Comparison of ENCODE assay signal across 16 mouse cellular contexts in the genomic region with DNA sequence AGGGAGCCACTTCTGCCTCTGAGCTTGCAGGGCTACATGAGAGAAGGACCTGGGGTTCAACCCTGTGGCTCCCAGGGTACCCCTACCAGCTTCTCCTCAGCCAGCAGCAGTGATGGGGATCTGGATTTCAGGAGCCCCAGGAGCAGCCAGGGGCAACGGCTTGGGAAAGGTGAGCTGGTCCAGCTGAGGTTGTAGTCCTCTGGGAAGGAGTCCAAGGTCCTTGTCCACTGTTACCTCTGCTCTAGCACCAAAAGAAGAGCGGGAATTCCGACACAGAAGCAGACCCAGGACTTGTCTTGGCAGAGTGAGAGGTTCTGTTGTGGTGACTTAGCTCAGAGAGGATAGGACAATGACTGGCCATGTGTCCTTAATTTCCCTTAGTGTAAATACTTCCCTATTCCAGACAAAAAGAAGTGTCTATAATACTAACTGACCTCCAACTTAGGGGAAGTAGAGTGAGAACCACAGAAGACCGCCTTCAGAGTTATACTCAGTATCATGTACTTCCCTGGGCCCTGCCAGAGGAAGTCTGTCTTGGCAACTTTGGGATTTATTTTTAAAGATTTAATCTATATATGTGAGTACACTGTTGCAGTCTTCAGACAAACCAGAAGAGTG. TPM values are rescaled to one million over a fixed set of nuclear protein-coding genes. Genes with fewer than 3 reads are reported as not detected.
DNase-seq lines count a peak whose midpoint lies in the region; ATAC-seq and TF ChIP-seq lines count a peak whose summit lies in the region.
"Had no signal": no experiment of that assay in that cellular context is flagged by ENCODE, and none has a peak within 500 bp of the region (broad histone marks: within the 10 kb centered on the region; RNA-seq: fewer than 3 reads in every experiment).

No protein-coding gene starts in this region.

- no peaks in the 10 kb centered on the region for H3K27me3 ChIP-seq in liver, adult 2 months (ENCODE audit: control insufficient read depth, insufficient read depth, low read length)
- no peaks in the 10 kb centered on the region for H3K27me3 ChIP-seq in liver, embryonic 12.5 days (replicated peaks)
- no peaks in the 10 kb centered on the region for H3K27me3 ChIP-seq in embryonic facial prominence, embryonic 10.5 days (replicated peaks; ENCODE audit: low read depth, poor library complexity, severe bottlenecking)
- H3K27me3 ChIP-seq: embryonic facial prominence, embryonic 12.5 days; forebrain, embryonic 15.5 days; hindbrain, embryonic 13.5 days; liver, embryonic 13.5 days; neural tube, embryonic 12.5 days; stomach, embryonic 15.5 days had no signal

- H3K27ac ChIP-seq in gastrocnemius, adult 2 months, result peak overlapping the region; percentile 91
- no peak overlapping the region for H3K27ac ChIP-seq in liver, adult 2 months (replicated peaks; ENCODE audit: insufficient read depth, low read depth, low read length)
- H3K27ac ChIP-seq in liver, embryonic 12.5 days, result no peak overlapping the region
- H3K27ac ChIP-seq in embryonic facial prominence, embryonic 10.5 days (replicated peaks), result no peak overlapping the region
- H3K27ac ChIP-seq: embryonic facial prominence, embryonic 12.5 days; forebrain, embryonic 15.5 days; hindbrain, embryonic 13.5 days; liver, embryonic 13.5 days; neural tube, embryonic 12.5 days; stomach, embryonic 15.5 days had no signal

- no peak for ATAC-seq in liver, embryonic 12.5 days
- peak; percentile 49 for ATAC-seq in megakaryocyte, adult 5-6 weeks (ENCODE audit: poor library complexity, severe bottlenecking)
- ATAC-seq: forebrain, embryonic 15.5 days had no signal

- no peak for TF ChIP-seq CTCF in gastrocnemius, adult 2 months (IDR thresholded peaks at IDR 0.05)
- no peak for TF ChIP-seq CTCF in liver, adult 2 months (IDR thresholded peaks at IDR 0.05; ENCODE audit: low read depth, low read length)

- no peak overlapping the region for H3K4me2 ChIP-seq in liver, embryonic 12.5 days
- H3K4me2 ChIP-seq: embryonic facial prominence, embryonic 12.5 days; forebrain, embryonic 15.5 days; hindbrain, embryonic 13.5 days; liver, embryonic 13.5 days; neural tube, embryonic 12.5 days; stomach, embryonic 15.5 days had no signal

- H3K9me3 ChIP-seq in liver, embryonic 12.5 days (replicated peaks), result no peaks in the 10 kb centered on the region
- H3K9me3 ChIP-seq in embryonic facial prominence, embryonic 10.5 days, result no peaks in the 10 kb centered on the region
- H3K9me3 ChIP-seq: embryonic facial prominence, embryonic 12.5 days; forebrain, embryonic 15.5 days; hindbrain, embryonic 13.5 days; liver, embryonic 13.5 days; neural tube, embryonic 12.5 days; stomach, embryonic 15.5 days had no signal

- 39% methylated on average over 4 of the region's 4 CpGs for WGBS in liver, adult 2 months
- WGBS in liver, embryonic 12.5 days (ENCODE audit: insufficient replicate concordance), result 77% methylated on average over 4 of the region's 4 CpGs
- 93% methylated on average over 4 of the region's 4 CpGs for WGBS in embryonic facial prominence, embryonic 10.5 days

- H3K4me1 ChIP-seq in liver, adult 2 months (ENCODE audit: control insufficient read depth, insufficient read depth, low read length), result peaks cover 7% of the 10 kb centered on the region
- H3K4me1 ChIP-seq in liver, embryonic 12.5 days, result no peaks in the 10 kb centered on the region
- H3K4me1 ChIP-seq in embryonic facial prominence, embryonic 10.5 days, result no peaks in the 10 kb centered on the region
- H3K4me1 ChIP-seq: embryonic facial prominence, embryonic 12.5 days; forebrain, embryonic 15.5 days; hindbrain, embryonic 13.5 days; liver, embryonic 13.5 days; neural tube, embryonic 12.5 days; stomach, embryonic 15.5 days had no signal

- no peak overlapping the region for H3K4me3 ChIP-seq in gastrocnemius, adult 2 months
- no peak overlapping the region for H3K4me3 ChIP-seq in liver, adult 2 months (ENCODE audit: insufficient read depth, low read depth, low read length)
- H3K4me3 ChIP-seq in liver, embryonic 12.5 days, result no peak overlapping the region
- H3K4me3 ChIP-seq in embryonic facial prominence, embryonic 10.5 days, result no peak overlapping the region
- H3K4me3 ChIP-seq: embryonic facial prominence, embryonic 12.5 days; forebrain, embryonic 15.5 days; hindbrain, embryonic 13.5 days; liver, embryonic 13.5 days; neural tube, embryonic 12.5 days; stomach, embryonic 15.5 days had no signal

- no peak overlapping the region for H3K9ac ChIP-seq in liver, adult 2 months (ENCODE audit: low read depth, low read length)
- no peak overlapping the region for H3K9ac ChIP-seq in liver, embryonic 12.5 days
- H3K9ac ChIP-seq: embryonic facial prominence, embryonic 12.5 days; forebrain, embryonic 15.5 days; hindbrain, embryonic 13.5 days; liver, embryonic 13.5 days; neural tube, embryonic 12.5 days; stomach, embryonic 15.5 days had no signal

- peak; percentile 14 for DNase-seq in gastrocnemius, adult 2 months
- DNase-seq in gastrocnemius, postnatal 36 days, result no peak
- peak; percentile 46 for DNase-seq in liver, adult 2 months (ENCODE audit: extremely low read depth, low read depth, low spot score)
- peak; percentile 3 for DNase-seq in embryonic facial prominence, embryonic 10.5 days (ENCODE audit: low spot score)
- DNase-seq in embryo, embryonic 10 days (ENCODE audit: low spot score), result no peak
- DNase-seq: liver, embryonic 13.5 days; lung, postnatal 10 days; right cerebral cortex, postnatal 14 days; thymus, postnatal 14 days had no signal

- TF ChIP-seq POLR2A in liver, adult 2 months (IDR thresholded peaks at IDR 0.05; ENCODE audit: extremely low read depth, insufficient read depth, low read length), result no peak

- H3K36me3 ChIP-seq in liver, adult 2 months (ENCODE audit: control insufficient read depth, insufficient read depth, low read length), result peaks cover 6% of the 10 kb centered on the region
- H3K36me3 ChIP-seq in liver, embryonic 12.5 days, result peaks cover 79% of the 10 kb centered on the region
- peaks cover 100% of the 10 kb centered on the region for H3K36me3 ChIP-seq in embryonic facial prominence, embryonic 10.5 days (replicated peaks)

- no peaks in the 10 kb centered on the region for H3K79me2 ChIP-seq in liver, adult 2 months (ENCODE audit: control insufficient read depth, insufficient read depth, low read length)

- intact Hi-C loops in gastrocnemius, adult 2 months (cut with DNase I), result no loop called here
- intact Hi-C loops in gastrocnemius, postnatal 36 days (cut with DNase I), result no loop called here

RNA-seq across cellular contexts. Expression of a gene that starts 14.4 kb away (rescaled TPM):
- total RNA-seq in gastrocnemius, adult 2 months (2021), result 10 to 100 TPM; 18.7 to 21.0 TPM
- total RNA-seq in gastrocnemius, postnatal 36 days (2021), result 10 to 100 TPM; 13.7 to 16.2 TPM
- 5.2 and 6.1 TPM in 2 replicates for total RNA-seq in liver, adult 2 months (2014; rRNA removed)
- 6.6 and 9.2 TPM in 2 replicates for polyA plus RNA-seq in liver, adult 2 months (2012; rRNA removed)
- 3.9 and 4.1 TPM in 2 replicates for polyA plus RNA-seq in liver, embryonic 12.5 days (2016; fragmentation: Nextera tagmentation; extraction: Ambion mirVana)
- polyA plus RNA-seq in embryonic facial prominence, embryonic 10.5 days (2016; fragmentation: Nextera tagmentation; extraction: Ambion mirVana), result 25.4 and 26.5 TPM in 2 replicates
- 0.67 and 1.1 TPM in 2 replicates for total RNA-seq in megakaryocyte, adult 5-6 weeks (2015)
- 1.2 and 1.9 TPM in 2 replicates for total RNA-seq in megakaryocyte, adult 5-6 weeks (2017)

RNA-seq across cellular contexts. Expression of a gene that starts 35.8 kb away (rescaled TPM):
- 10 to 100 TPM; 45.4 to 52.3 TPM for total RNA-seq in gastrocnemius, adult 2 months (2021)
- 10 to 100 TPM; 38.3 to 42.4 TPM for total RNA-seq in gastrocnemius, postnatal 36 days (2021)
- 13.9 and 15.9 TPM in 2 replicates for total RNA-seq in liver, adult 2 months (2014; rRNA removed)
- 23.0 and 25.7 TPM in 2 replicates for polyA plus RNA-seq in liver, adult 2 months (2012; rRNA removed)
- 2.9 and 3.9 TPM in 2 replicates for polyA plus RNA-seq in liver, embryonic 12.5 days (2016; fragmentation: Nextera tagmentation; extraction: Ambion mirVana)
- 12.8 and 16.8 TPM in 2 replicates for polyA plus RNA-seq in embryonic facial prominence, embryonic 10.5 days (2016; fragmentation: Nextera tagmentation; extraction: Ambion mirVana)
- total RNA-seq in megakaryocyte, adult 5-6 weeks (2015), result 23.7 and 28.7 TPM in 2 replicates
- 7.4 and 9.0 TPM in 2 replicates for total RNA-seq in megakaryocyte, adult 5-6 weeks (2017)

RNA-seq across cellular contexts. Expression of a gene that starts 38.2 kb away (rescaled TPM):
- total RNA-seq in gastrocnemius, adult 2 months (2021), result under 1 TPM; 0.50 to 0.69 TPM
- under 1 TPM; 0.39 to 0.54 TPM for total RNA-seq in gastrocnemius, postnatal 36 days (2021)
- total RNA-seq in liver, adult 2 months (2014; rRNA removed), result 0.47 and 0.83 TPM in 2 replicates
- polyA plus RNA-seq in liver, adult 2 months (2012; rRNA removed), result 1.5 and 2.0 TPM in 2 replicates
- polyA plus RNA-seq in liver, embryonic 12.5 days (2016; fragmentation: Nextera tagmentation; extraction: Ambion mirVana), result 0.04 TPM in 1 of 2 replicates, not detected in the other
- polyA plus RNA-seq in embryonic facial prominence, embryonic 10.5 days (2016; fragmentation: Nextera tagmentation; extraction: Ambion mirVana), result 0.71 and 1.2 TPM in 2 replicates
- 0.02 TPM in 1 of 2 replicates, not detected in the other for total RNA-seq in megakaryocyte, adult 5-6 weeks (2015)
- total RNA-seq in megakaryocyte, adult 5-6 weeks (2017), result not detected in 2 replicates

Comparison
In these comparisons a context has a peak if more than half of its experiments do, and no peak if none do; other contexts are left out.
1. DNase-seq: peak in gastrocnemius, adult 2 months (single experiment), liver, adult 2 months (single experiment) and embryonic facial prominence, embryonic 10.5 days (single experiment); none in gastrocnemius, postnatal 36 days (0 of 2) and embryo, embryonic 10 days (single experiment).